Mouse (Mus musculus): ENCODE results near the gene Gm15448.
"Not testable (repeated sequence)": the region's sequence is repeated elsewhere in the genome, so short reads cannot be mapped to it uniquely, and the experiment has no call there.

Gm15448 gene

GRCm38 (mm10) chr7:3825599-3825998 is at the start of gene Gm15448:
Gene Gm15448 (minus strand): TSS chr7:3825687.
- DNase-seq (ENCODE audit: low spot score), result not testable (repeated sequence)

- DNase-seq (ENCODE audit: low spot score), result not testable (repeated sequence)
Observed at GRCm38 (mm10) chr7:3875032-3875431, 49.5 kb upstream of the Gm15448 start.

GRCm38 (mm10) chr7:3844951-3845350 is 19.5 kb upstream of the Gm15448 start, which contains the start of gene Pira2:
Gene Pira2 (minus strand): TSS chr7:3845051.
- not testable (repeated sequence) for DNase-seq (ENCODE audit: low spot score)

GRCm38 (mm10) chr7:3837854-3838253 is 12.4 kb upstream of the Gm15448 start:
- DNase-seq (ENCODE audit: low spot score), result not testable (repeated sequence)

- DNase-seq (ENCODE audit: low spot score), result not testable (repeated sequence)
Observed at GRCm38 (mm10) chr7:3830633-3831032, 5.1 kb upstream of the Gm15448 start.

- not testable (repeated sequence) for DNase-seq (ENCODE audit: low spot score)
Observed at GRCm38 (mm10) chr7:3811912-3812311, 13.6 kb downstream of the Gm15448 start.

- not testable (repeated sequence) for DNase-seq (ENCODE audit: low spot score)
Observed at GRCm38 (mm10) chr7:3802935-3803334, 22.6 kb downstream of the Gm15448 start.

- DNase-seq (ENCODE audit: low spot score), result not testable (repeated sequence)
Observed at GRCm38 (mm10) chr7:3799940-3800339, 25.5 kb downstream of the Gm15448 start.

- DNase-seq (ENCODE audit: low spot score), result not testable (repeated sequence)
Observed at GRCm38 (mm10) chr7:3796286-3796685, 29.2 kb downstream of the Gm15448 start.
